Mouse (Mus musculus) CD8-positive naive resting alpha-beta T cell, adult 2 months (primary cell): Measurements from ENCODE around the gene Unc5cl.

ENCODE experiments used
- DNase-seq, 2 experiments: peaks; one replicate each; pipeline ENCODE4 v3.0.0; 2022; ENCODE audit warnings: low read depth in 2 of 2, low spot score in 2 of 2

Unc5cl gene

DNA sequence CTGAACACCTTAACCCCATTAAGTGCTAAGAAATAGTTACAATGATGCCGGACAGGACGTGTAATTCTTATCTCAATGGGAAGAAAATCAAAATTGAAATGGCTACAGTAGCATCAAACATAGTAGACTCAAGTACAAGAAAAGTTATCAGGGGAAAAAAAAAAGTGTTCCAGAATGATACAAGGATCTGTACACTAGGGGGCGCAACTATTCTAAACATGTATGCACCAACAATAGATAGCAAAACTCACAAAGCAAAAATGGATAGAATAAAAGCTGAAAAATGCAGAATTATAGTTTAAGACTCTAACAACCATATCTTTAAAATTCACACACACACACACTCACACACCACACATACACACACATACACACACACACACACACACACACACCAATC is 134.0 kb downstream of the Unc5cl start:
- DNase-seq: no peak
